Mouse (Mus musculus): ENCODE measurements around the gene Map10.

DNA sequence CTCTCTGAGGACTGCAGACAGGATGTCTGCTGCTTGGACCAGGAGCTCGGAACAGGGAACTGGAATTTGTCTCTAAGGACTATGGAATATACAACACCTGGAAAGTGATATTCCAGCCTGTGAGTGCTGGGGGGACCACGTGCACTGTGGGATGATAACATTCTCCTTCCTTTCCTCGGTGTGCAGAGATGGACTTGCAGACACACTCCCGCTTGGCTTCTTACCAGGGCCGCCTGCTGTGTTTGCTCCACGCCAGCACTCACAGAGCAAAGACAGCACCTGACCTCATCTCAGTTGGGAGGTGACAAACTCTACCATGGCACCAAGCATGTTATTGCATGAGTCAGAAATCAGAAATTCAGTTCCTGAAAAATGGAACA lies 7.0 kb upstream of the Map10 start:
- TF ChIP-seq CTCF (IDR thresholded peaks at IDR 0.05; ENCODE audit: low read depth, low read length) (no peak), TAL1 (conservative IDR thresholded peaks at IDR 0.05; ENCODE audit: low read depth, low read length) (no peak), GATA1 (IDR thresholded peaks at IDR 0.05; ENCODE audit: borderline replicate concordance, low read length) (no peak), POLR2AphosphoS5 (IDR thresholded peaks at IDR 0.05; ENCODE audit: insufficient replicate concordance, low read depth, low read length) (no peak), GATA2 (IDR thresholded peaks at IDR 0.05; ENCODE audit: borderline replicate concordance, low read depth, low read length) (no peak)

Data from G1E (cell line).